Mouse (Mus musculus): Measurements from ENCODE around the gene Tcf25.
"Not testable (repeated sequence)": the region's sequence is repeated elsewhere in the genome, so short reads cannot be mapped to it uniquely, and the experiment has no call there.

Gene Tcf25

GRCm38 (mm10) chr8:123406786-123407185 lies 33.2 kb downstream of the Tcf25 start, which contains the start of gene Mc1r:
TSS of gene Mc1r (plus strand) at chr8:123407107.
- in situ Hi-C loops (cut with MboI; ENCODE audit: low pct_unique_long_range_greater_than_20kb in 1 of 2, low sequenced_read_pairs in 2 of 2, unreplicated experiment in 1 of 2) = no loop called here

GRCm38 (mm10) chr8:123407612-123408011 lies 34.1 kb downstream of the Tcf25 start:
- in situ Hi-C loops (cut with MboI; ENCODE audit: low pct_unique_long_range_greater_than_20kb in 1 of 2, low sequenced_read_pairs in 2 of 2, unreplicated experiment in 1 of 2) = no loop called here

GRCm38 (mm10) chr8:123408586-123409544 lies 35.3 kb downstream of the Tcf25 start:
- in situ Hi-C loops (cut with MboI; ENCODE audit: low pct_unique_long_range_greater_than_20kb in 1 of 2, low sequenced_read_pairs in 2 of 2, unreplicated experiment in 1 of 2) = no loop called here

- in situ Hi-C loops (cut with MboI; ENCODE audit: low pct_unique_long_range_greater_than_20kb in 1 of 2, low sequenced_read_pairs in 2 of 2, unreplicated experiment in 1 of 2) = no loop called here
These were observed 36.6 kb downstream of the Tcf25 start for GRCm38 (mm10) chr8:123410049-123410587.

- in situ Hi-C loops (cut with MboI; ENCODE audit: low pct_unique_long_range_greater_than_20kb in 1 of 2, low sequenced_read_pairs in 2 of 2, unreplicated experiment in 1 of 2) = no loop called here
These were observed 37.2 kb downstream of the Tcf25 start for GRCm38 (mm10) chr8:123410788-123411187.

- in situ Hi-C loops (cut with MboI; ENCODE audit: low pct_unique_long_range_greater_than_20kb in 1 of 2, low sequenced_read_pairs in 2 of 2, unreplicated experiment in 1 of 2) = no loop called here
These were observed 37.7 kb downstream of the Tcf25 start, which contains the start of gene Tubb3 for GRCm38 (mm10) chr8:123411246-123411645. TSS of gene Tubb3 (plus strand) at chr8:123411424.

- in situ Hi-C loops (cut with MboI; ENCODE audit: low pct_unique_long_range_greater_than_20kb in 1 of 2, low sequenced_read_pairs in 2 of 2, unreplicated experiment in 1 of 2) = no loop called here
These were observed 38.3 kb downstream of the Tcf25 start for GRCm38 (mm10) chr8:123411781-123412327.

GRCm38 (mm10) chr8:123412560-123413170 lies 39.1 kb downstream of the Tcf25 start:
- in situ Hi-C loops (cut with MboI; ENCODE audit: low pct_unique_long_range_greater_than_20kb in 1 of 2, low sequenced_read_pairs in 2 of 2, unreplicated experiment in 1 of 2) = no loop called here

- in situ Hi-C loops (cut with MboI; ENCODE audit: low pct_unique_long_range_greater_than_20kb in 1 of 2, low sequenced_read_pairs in 2 of 2, unreplicated experiment in 1 of 2) = no loop called here
These were observed 40.7 kb downstream of the Tcf25 start for GRCm38 (mm10) chr8:123414255-123414654.

GRCm38 (mm10) chr8:123414997-123415696 lies 41.6 kb downstream of the Tcf25 start:
- in situ Hi-C loops (cut with MboI; ENCODE audit: low pct_unique_long_range_greater_than_20kb in 1 of 2, low sequenced_read_pairs in 2 of 2, unreplicated experiment in 1 of 2) = not testable (repeated sequence)

GRCm38 (mm10) chr8:123415967-123416943 lies 42.7 kb downstream of the Tcf25 start:
- in situ Hi-C loops (cut with MboI; ENCODE audit: low pct_unique_long_range_greater_than_20kb in 1 of 2, low sequenced_read_pairs in 2 of 2, unreplicated experiment in 1 of 2) = no loop called here

- in situ Hi-C loops (cut with MboI; ENCODE audit: low pct_unique_long_range_greater_than_20kb in 1 of 2, low sequenced_read_pairs in 2 of 2, unreplicated experiment in 1 of 2) = no loop called here
These were observed 43.5 kb downstream of the Tcf25 start for GRCm38 (mm10) chr8:123416944-123417555.

- in situ Hi-C loops (cut with MboI; ENCODE audit: low pct_unique_long_range_greater_than_20kb in 1 of 2, low sequenced_read_pairs in 2 of 2, unreplicated experiment in 1 of 2) = no loop called here
These were observed 46.2 kb downstream of the Tcf25 start for GRCm38 (mm10) chr8:123419711-123420110.

GRCm38 (mm10) chr8:123420525-123421281 lies 47.1 kb downstream of the Tcf25 start:
- in situ Hi-C loops (cut with MboI; ENCODE audit: low pct_unique_long_range_greater_than_20kb in 1 of 2, low sequenced_read_pairs in 2 of 2, unreplicated experiment in 1 of 2) = no loop called here

- in situ Hi-C loops (cut with MboI; ENCODE audit: low pct_unique_long_range_greater_than_20kb in 1 of 2, low sequenced_read_pairs in 2 of 2, unreplicated experiment in 1 of 2) = no loop called here
These were observed 47.8 kb downstream of the Tcf25 start for GRCm38 (mm10) chr8:123421325-123421724.

GRCm38 (mm10) chr8:123422056-123422780 lies 48.7 kb downstream of the Tcf25 start:
- in situ Hi-C loops (cut with MboI; ENCODE audit: low pct_unique_long_range_greater_than_20kb in 1 of 2, low sequenced_read_pairs in 2 of 2, unreplicated experiment in 1 of 2) = no loop called here
